Mouse (Mus musculus) adrenal gland, postnatal 25 days (tissue): ENCODE results near the gene Slc34a3. TPM values are rescaled to one million over a fixed set of nuclear protein-coding genes. Genes with fewer than 3 reads are reported as not detected.

Experiments
- DNase-seq: peaks from one replicate; pipeline ENCODE4 v3.0.0; 2021; ENCODE audit warnings: mixed read lengths
- total RNA-seq: library from RNA; stranded (reverse); gene quantifications from 2 replicates; pipeline ENCODE4 v1.2.3, GENCODE M21; 2021

The Slc34a3 gene
- total RNA-seq, 1 experiment from 2014 or later: not detected

GRCm38 (mm10) chr2:25252331-25252730 lies 18.2 kb upstream of the Slc34a3 start:
- DNase-seq: no peak

- DNase-seq: no peak
Measured at GRCm38 (mm10) chr2:25246183-25247072, 12.3 kb upstream of the Slc34a3 start, which contains the start of gene AL732309.1. TSS of gene AL732309.1 (minus strand) at chr2:25246863.

GRCm38 (mm10) chr2:25244144-25244543 lies 10.0 kb upstream of the Slc34a3 start:
- DNase-seq: no peak

GRCm38 (mm10) chr2:25243342-25243741 lies 9.2 kb upstream of the Slc34a3 start:
- no peak for DNase-seq

- DNase-seq: no peak
Measured at GRCm38 (mm10) chr2:25242101-25242506, 7.9 kb upstream of the Slc34a3 start, which contains the start of the genes Rnf208 and Cysrt1. TSS of gene Rnf208 (plus strand) at chr2:25242255. TSS of gene Cysrt1 (minus strand) at chr2:25242452.

GRCm38 (mm10) chr2:25241438-25241775 lies 7.2 kb upstream of the Slc34a3 start:
- DNase-seq: no peak

- DNase-seq: peak; percentile 79
Measured at GRCm38 (mm10) chr2:25240723-25241437, 6.7 kb upstream of the Slc34a3 start.

GRCm38 (mm10) chr2:25240310-25240709 lies 6.1 kb upstream of the Slc34a3 start:
- DNase-seq: no peak

GRCm38 (mm10) chr2:25239766-25240165 lies 5.6 kb upstream of the Slc34a3 start:
- no peak for DNase-seq

GRCm38 (mm10) chr2:25238106-25238505 lies 3.9 kb upstream of the Slc34a3 start:
- no peak for DNase-seq

- DNase-seq: no peak
Measured at GRCm38 (mm10) chr2:25237522-25237921, 3.4 kb upstream of the Slc34a3 start.

- DNase-seq: no peak
Measured at GRCm38 (mm10) chr2:25236614-25237013, 2.5 kb upstream of the Slc34a3 start, which contains the start of gene Rnf224. TSS of gene Rnf224 (minus strand) at chr2:25236787.

GRCm38 (mm10) chr2:25234551-25235220 lies 522 bp upstream of the Slc34a3 start:
- no peak for DNase-seq

- no peak for DNase-seq
Measured at GRCm38 (mm10) chr2:25233421-25233820, 743 bp downstream of the Slc34a3 start.

- DNase-seq: no peak
Measured at GRCm38 (mm10) chr2:25231038-25231437, 3.1 kb downstream of the Slc34a3 start.

GRCm38 (mm10) chr2:25230581-25230980 lies 3.6 kb downstream of the Slc34a3 start:
- DNase-seq: no peak

- no peak for DNase-seq
Measured at GRCm38 (mm10) chr2:25229582-25229981, 4.6 kb downstream of the Slc34a3 start.

GRCm38 (mm10) chr2:25228995-25229530 lies 5.1 kb downstream of the Slc34a3 start:
- no peak for DNase-seq

- peak; percentile 83 for DNase-seq
Measured at GRCm38 (mm10) chr2:25228431-25228889, 5.7 kb downstream of the Slc34a3 start.

- no peak for DNase-seq
Measured at GRCm38 (mm10) chr2:25227406-25227805, 6.8 kb downstream of the Slc34a3 start.

- DNase-seq: no peak
Measured at GRCm38 (mm10) chr2:25226864-25227263, 7.3 kb downstream of the Slc34a3 start.

GRCm38 (mm10) chr2:25225811-25226379 lies 8.3 kb downstream of the Slc34a3 start:
- no peak for DNase-seq
